Mouse (Mus musculus): ENCODE results near the gene Rpl27. TPM values are rescaled to one million over a fixed set of nuclear protein-coding genes. Genes with fewer than 3 reads are reported as not detected.
"Not testable (repeated sequence)": the region's sequence is repeated elsewhere in the genome, so short reads cannot be mapped to it uniquely, and the experiment has no call there.

The Rpl27 gene
- polyA plus RNA-seq, 1 experiment from 2014 or later: 550 TPM

- peak; percentile 90 for DNase-seq (ENCODE audit: low spot score)
Measured at GRCm38 (mm10) chr11:101467477-101468262, 25.6 kb downstream of the Rpl27 start.

- no peak for DNase-seq (ENCODE audit: low spot score)
Measured at GRCm38 (mm10) chr11:101468263-101468688, 26.2 kb downstream of the Rpl27 start.

- peak; percentile 15 for DNase-seq (ENCODE audit: low spot score)
Measured at GRCm38 (mm10) chr11:101468731-101469130, 26.6 kb downstream of the Rpl27 start.

- no peak for DNase-seq (ENCODE audit: low spot score)
Measured at GRCm38 (mm10) chr11:101469155-101469554, 27.1 kb downstream of the Rpl27 start.

GRCm38 (mm10) chr11:101470206-101470605 lies 28.1 kb downstream of the Rpl27 start:
- DNase-seq (ENCODE audit: low spot score): no peak

GRCm38 (mm10) chr11:101471926-101472325 lies 29.8 kb downstream of the Rpl27 start:
- DNase-seq (ENCODE audit: low spot score): no peak

- no peak for DNase-seq (ENCODE audit: low spot score)
Measured at GRCm38 (mm10) chr11:101472336-101472735, 30.2 kb downstream of the Rpl27 start.

- DNase-seq (ENCODE audit: low spot score): not testable (repeated sequence)
Measured at GRCm38 (mm10) chr11:101473686-101474085, 31.6 kb downstream of the Rpl27 start.

GRCm38 (mm10) chr11:101474298-101474697 lies 32.2 kb downstream of the Rpl27 start:
- no peak for DNase-seq (ENCODE audit: low spot score)

GRCm38 (mm10) chr11:101476361-101476760 lies 34.3 kb downstream of the Rpl27 start:
- DNase-seq (ENCODE audit: low spot score): not testable (repeated sequence)

- no peak for DNase-seq (ENCODE audit: low spot score)
Measured at GRCm38 (mm10) chr11:101477194-101477551, 35.1 kb downstream of the Rpl27 start.

- DNase-seq (ENCODE audit: low spot score): no peak
Measured at GRCm38 (mm10) chr11:101477552-101478211, 35.6 kb downstream of the Rpl27 start.

- no peak for DNase-seq (ENCODE audit: low spot score)
Measured at GRCm38 (mm10) chr11:101479171-101479635, 37.1 kb downstream of the Rpl27 start.

- no peak for DNase-seq (ENCODE audit: low spot score)
Measured at GRCm38 (mm10) chr11:101480912-101481311, 38.8 kb downstream of the Rpl27 start.

- no peak for DNase-seq (ENCODE audit: low spot score)
Measured at GRCm38 (mm10) chr11:101483804-101484203, 41.7 kb downstream of the Rpl27 start.

GRCm38 (mm10) chr11:101484245-101484644 lies 42.1 kb downstream of the Rpl27 start:
- no peak for DNase-seq (ENCODE audit: low spot score)

- no peak for DNase-seq (ENCODE audit: low spot score)
Measured at GRCm38 (mm10) chr11:101484814-101485213, 42.7 kb downstream of the Rpl27 start.

- no peak for DNase-seq (ENCODE audit: low spot score)
Measured at GRCm38 (mm10) chr11:101485509-101486028, 43.5 kb downstream of the Rpl27 start.

- no peak for DNase-seq (ENCODE audit: low spot score)
Measured at GRCm38 (mm10) chr11:101486126-101486525, 44.0 kb downstream of the Rpl27 start.

Data from thymus, postnatal 0 days (tissue).